Mouse (Mus musculus) liver, embryonic 16.5 days (tissue): ENCODE data around the gene Tbc1d1. TPM values are rescaled to one million over a fixed set of nuclear protein-coding genes. Genes with fewer than 3 reads are reported as not detected.

ENCODE experiments used
- ATAC-seq: fragments of 200-750 bp; cut with Nextera tagmentation; 2 replicates; pipeline ENCODE4 v1.8.0; 2017; ENCODE audit warnings: low read depth, mild to moderate bottlenecking, moderate number of reproducible peaks, moderate library complexity
- H3K27ac ChIP-seq: fragments of 300-500 bp; sonication (generic); 2 replicates; pipeline ENCODE4 v1.5.1; 2014; ENCODE audit warnings: mild to moderate bottlenecking, low read length
- H3K27me3 ChIP-seq: fragments of 300-500 bp; sonication (generic); 2 replicates; pipeline ENCODE4 v1.6.1; 2014; ENCODE audit warnings: low read depth, low read length, mixed read lengths; ENCODE audit not compliant: control insufficient read depth, insufficient read depth
- H3K36me3 ChIP-seq: fragments of 300-500 bp; sonication (generic); 2 replicates; pipeline ENCODE4 v1.6.1; 2014; ENCODE audit warnings: mild to moderate bottlenecking; ENCODE audit not compliant: control insufficient read depth, insufficient read depth
- H3K4me1 ChIP-seq: fragments of 300-500 bp; sonication (generic); 2 replicates; pipeline ENCODE4 v1.6.1; 2014; ENCODE audit warnings: low read depth, low read length, mixed read lengths; ENCODE audit not compliant: control insufficient read depth
- H3K4me2 ChIP-seq: fragments of 300-500 bp; sonication (generic); 2 replicates; pipeline ENCODE4 v1.6.1; 2014; ENCODE audit warnings: low read depth, low read length, mixed read lengths
- H3K4me3 ChIP-seq: fragments of 300-500 bp; sonication (generic); 2 replicates; pipeline ENCODE4 v1.5.1; 2014; ENCODE audit warnings: low read depth, mild to moderate bottlenecking, low read length
- H3K9ac ChIP-seq: fragments of 300-500 bp; sonication (generic); 2 replicates; pipeline ENCODE4 v1.6.1; 2014; ENCODE audit warnings: low read depth, low read length
- H3K9me3 ChIP-seq: fragments of 300-500 bp; sonication (generic); replicated peaks from 2 replicates; pipeline ENCODE4 v1.6.1; 2016; ENCODE audit warnings: low read length; ENCODE audit not compliant: control insufficient read depth
- whole genome bisulfite sequencing: fragments of 180-500 bp; shearing (Covaris S2); extraction: QIAGEN DNeasy Blood & Tissue Kit; methylation state at CpG from one replicate; pipeline ENCODE4 v1.1.7; 2014; ENCODE audit not compliant: insufficient replicate concordance; 5-methylcytosine and 5-hydroxymethylcytosine counted together
- polyA plus RNA-seq: library from polyadenylated mRNA; unstranded; fragments of >200 nt; fragmentation: Nextera tagmentation; extraction: Ambion mirVana; gene quantifications from 2 replicates; pipeline ENCODE4 v1.2.1, GENCODE M21; 2015

The Tbc1d1 gene
- polyA plus RNA-seq, 1 experiment from 2014 or later = 6.3 TPM

DNA sequence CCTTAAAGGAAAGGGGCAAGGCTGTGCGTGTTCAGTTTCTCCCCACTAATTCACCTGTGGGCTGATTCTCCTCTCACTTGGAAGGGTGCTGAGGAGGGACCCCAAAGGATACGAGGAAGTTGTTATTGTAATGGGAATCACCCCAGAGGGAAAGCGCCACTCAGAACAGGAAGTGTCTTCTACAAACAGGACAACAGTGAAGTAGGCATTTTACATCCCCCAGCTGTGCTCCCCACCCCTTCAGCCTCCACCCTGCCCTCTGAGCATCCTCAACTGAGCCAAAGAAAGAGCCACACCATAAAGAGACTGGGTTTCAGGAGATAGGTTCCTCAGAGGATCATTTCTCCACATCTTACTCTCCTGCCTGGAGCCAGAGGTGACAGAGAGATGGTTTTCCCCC lies 219.7 kb downstream of the Tbc1d1 start:
- Histone ChIP-seq H3K4me1 (peaks cover 5% of the 10 kb centered on the region), H3K9me3 (no peaks in the 10 kb centered on the region), H3K27me3 (no peaks in the 10 kb centered on the region), H3K4me3 (no peak overlapping the region), H3K36me3 (no peaks in the 10 kb centered on the region), H3K4me2 (no peak overlapping the region), H3K27ac (no peak overlapping the region), H3K9ac (no peak overlapping the region)
- 34% methylated on average over 3 of the region's 3 CpGs for WGBS
- ATAC-seq = no peak

DNA sequence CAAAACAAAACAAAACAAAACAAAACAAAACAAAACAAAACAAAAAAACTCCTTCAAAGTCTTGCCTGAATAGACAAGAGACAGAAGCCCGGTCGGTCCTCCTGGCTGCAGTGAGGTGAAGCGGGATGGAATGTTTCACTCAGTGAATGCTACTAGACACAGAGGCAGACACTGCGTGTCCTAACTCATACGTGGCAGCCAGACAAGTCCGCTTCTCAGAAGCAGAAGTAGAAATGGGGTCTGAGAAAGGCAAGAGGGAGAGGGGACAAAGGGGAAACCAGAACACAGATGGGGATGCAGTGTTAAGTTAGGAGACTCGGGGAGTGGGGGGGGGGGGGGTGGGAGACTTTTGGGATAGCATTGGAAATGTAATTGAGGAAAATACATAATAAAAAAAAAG lies 220.4 kb downstream of the Tbc1d1 start:
- Histone ChIP-seq H3K4me3 (no peak overlapping the region), H3K27ac (no peak overlapping the region), H3K36me3 (no peaks in the 10 kb centered on the region), H3K9me3 (no peaks in the 10 kb centered on the region), H3K27me3 (no peaks in the 10 kb centered on the region), H3K9ac (no peak overlapping the region), H3K4me2 (no peak overlapping the region), H3K4me1 (peaks cover 10% of the 10 kb centered on the region)
- no peak for ATAC-seq
- WGBS = 30% methylated on average over 7 of the region's 7 CpGs

DNA sequence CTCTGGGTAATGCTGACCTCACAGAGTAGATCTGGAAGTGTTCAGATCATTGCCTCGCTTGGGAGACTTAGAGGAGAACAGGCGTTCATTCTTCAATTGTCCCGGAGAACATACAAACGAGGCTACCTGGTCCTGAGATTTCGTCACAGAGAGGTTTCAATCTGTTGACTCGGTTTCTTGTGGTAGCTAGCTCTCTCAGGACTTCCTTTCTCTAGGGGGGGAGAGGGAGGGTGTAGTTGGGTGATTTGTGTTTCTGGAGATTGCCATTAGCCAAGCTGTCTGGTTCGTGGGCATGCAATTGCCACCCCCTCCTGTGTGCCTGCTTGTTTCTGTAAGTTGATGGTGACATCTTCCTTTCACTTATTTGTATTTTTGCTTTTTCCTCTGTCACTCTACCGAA lies 221.6 kb downstream of the Tbc1d1 start:
- H3K27me3 ChIP-seq = no peaks in the 10 kb centered on the region
- H3K9ac ChIP-seq = no peak overlapping the region
- ATAC-seq = no peak
- WGBS = 35% methylated on average over 8 of the region's 8 CpGs
- H3K4me3 ChIP-seq = no peak overlapping the region
- H3K4me1 ChIP-seq = peaks cover 20% of the 10 kb centered on the region
- H3K9me3 ChIP-seq = no peaks in the 10 kb centered on the region
- H3K36me3 ChIP-seq = no peaks in the 10 kb centered on the region
- H3K4me2 ChIP-seq = no peak overlapping the region
- H3K27ac ChIP-seq = no peak overlapping the region

DNA sequence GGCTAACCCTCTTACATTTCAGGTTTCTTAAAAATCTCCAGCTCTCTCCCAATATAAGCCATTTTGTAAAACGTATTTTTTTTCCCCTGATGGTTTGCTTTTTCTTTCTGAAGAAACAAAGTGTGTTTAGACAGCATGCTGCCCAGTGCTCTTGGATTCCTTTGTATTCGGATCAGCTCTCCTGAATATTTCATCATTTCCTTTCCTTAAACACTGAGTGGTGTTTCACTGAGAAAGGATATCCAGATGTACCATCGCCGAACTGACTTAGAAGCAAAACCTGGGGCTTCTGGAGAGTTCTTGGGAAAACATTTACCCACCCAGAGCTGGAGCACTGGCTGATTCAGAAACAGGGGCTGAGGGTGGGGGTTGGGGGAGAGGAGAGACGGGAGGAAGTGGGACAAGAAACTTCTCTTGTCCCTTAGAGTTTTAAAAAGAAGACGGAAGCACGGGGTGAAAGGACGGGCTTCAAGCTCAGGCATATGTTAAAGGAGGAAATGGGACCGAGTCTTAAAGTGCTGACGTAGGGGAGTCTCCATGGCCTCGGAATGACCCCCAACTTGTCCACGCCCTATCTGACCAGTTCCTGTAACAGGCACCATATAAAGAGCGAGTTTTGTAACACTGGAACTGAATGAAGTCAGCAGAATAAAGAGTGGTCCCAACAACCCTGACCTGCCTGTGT lies 222.6 kb downstream of the Tbc1d1 start:
- 24% methylated on average over 13 of the region's 13 CpGs for WGBS
- peak; percentile 65 for ATAC-seq
- Histone ChIP-seq H3K27me3 (no peaks in the 10 kb centered on the region), H3K9ac (no peak overlapping the region), H3K4me2 (no peak overlapping the region), H3K4me3 (no peak overlapping the region), H3K27ac (peak overlapping the region; percentile 51), H3K9me3 (no peaks in the 10 kb centered on the region), H3K36me3 (no peaks in the 10 kb centered on the region), H3K4me1 (peaks cover 25% of the 10 kb centered on the region)

DNA sequence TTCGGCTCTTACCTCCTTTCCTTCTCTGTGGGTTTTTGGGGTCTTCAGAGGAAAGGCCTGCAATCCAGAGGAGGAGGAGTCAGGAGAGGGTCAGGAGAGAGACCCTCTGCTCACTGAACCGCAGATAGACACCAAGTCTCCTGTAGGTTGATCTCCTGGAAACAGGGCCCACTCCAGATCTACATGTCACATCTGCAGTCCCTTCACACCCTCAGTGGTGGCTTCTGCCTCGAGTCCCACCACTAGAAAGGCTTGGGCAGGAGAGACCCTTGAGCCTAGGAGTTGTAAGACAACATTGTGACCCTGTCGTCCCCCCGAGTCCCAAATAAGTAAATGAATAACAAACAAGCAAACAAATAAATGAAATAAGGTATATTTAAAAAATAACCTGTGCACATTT lies 223.7 kb downstream of the Tbc1d1 start:
- Histone ChIP-seq H3K4me3 (no peak overlapping the region), H3K36me3 (no peaks in the 10 kb centered on the region), H3K9me3 (no peaks in the 10 kb centered on the region), H3K4me2 (no peak overlapping the region), H3K4me1 (peaks cover 25% of the 10 kb centered on the region), H3K27ac (no peak overlapping the region; the same call in 1 of the 2 replicates), H3K27me3 (no peaks in the 10 kb centered on the region), H3K9ac (no peak overlapping the region)
- 55% methylated on average over 5 of the region's 5 CpGs for WGBS
- ATAC-seq = no peak

DNA sequence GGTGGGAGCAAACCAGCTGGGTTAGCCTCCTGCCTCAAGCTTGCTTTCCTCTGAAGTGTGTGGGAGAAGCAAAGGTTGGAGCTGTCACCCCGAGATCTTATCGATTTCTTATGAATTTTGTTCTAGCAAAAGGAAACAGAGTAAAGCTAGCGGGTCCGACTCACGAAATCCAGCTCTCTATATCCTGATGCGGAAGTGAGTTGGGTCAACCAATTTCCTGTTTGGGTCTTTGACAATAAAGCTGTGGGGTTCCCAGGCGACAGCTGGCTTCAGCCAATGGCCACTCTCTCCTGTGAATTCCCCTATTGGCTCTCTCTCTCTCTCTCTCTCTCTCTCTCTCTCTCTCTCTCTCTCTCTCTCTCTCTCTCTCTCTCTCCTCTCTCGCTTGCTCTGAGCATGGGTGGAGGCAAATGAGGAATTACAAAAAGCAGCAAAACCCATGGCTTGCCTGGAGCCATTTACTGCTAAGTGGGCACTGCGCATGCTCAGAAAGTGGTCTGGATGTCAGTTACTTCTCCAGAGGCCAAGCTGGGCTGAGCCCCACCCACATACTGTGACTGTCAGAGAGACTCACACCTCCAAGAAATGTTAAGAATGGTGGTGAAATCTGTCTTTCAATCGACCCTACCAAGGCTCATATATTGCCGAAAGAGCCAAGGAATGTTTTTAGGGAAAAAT lies 224.7 kb downstream of the Tbc1d1 start:
- H3K4me1 ChIP-seq = peaks cover 25% of the 10 kb centered on the region
- peak overlapping the region; percentile 40 for H3K4me2 ChIP-seq

DNA sequence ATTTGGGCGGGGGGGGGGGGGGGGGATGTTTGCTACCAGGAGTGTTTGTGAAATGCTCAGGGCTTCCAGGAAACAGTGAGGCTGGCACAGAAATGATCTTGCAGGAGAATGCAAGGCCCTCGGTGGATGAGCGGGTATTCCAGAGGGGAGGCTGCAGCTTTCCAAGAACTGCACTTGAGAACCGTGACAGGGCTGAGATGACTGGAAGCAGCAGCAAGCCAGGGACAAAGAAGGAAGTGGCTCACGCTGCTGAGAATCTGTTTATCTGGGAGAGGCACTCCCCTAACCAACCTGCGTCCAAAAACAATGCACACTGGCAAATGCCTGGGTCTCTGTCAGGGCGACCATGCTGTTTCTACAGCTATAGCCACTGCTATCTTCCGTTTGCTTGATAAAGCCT lies 225.4 kb downstream of the Tbc1d1 start:
- Histone ChIP-seq H3K4me1 (peaks cover 25% of the 10 kb centered on the region), H3K36me3 (no peaks in the 10 kb centered on the region), H3K27ac (no peak overlapping the region), H3K4me3 (no peak overlapping the region), H3K9me3 (no peaks in the 10 kb centered on the region), H3K27me3 (no peaks in the 10 kb centered on the region), H3K9ac (no peak overlapping the region), H3K4me2 (no peak overlapping the region)
- ATAC-seq = no peak
- WGBS = 14% methylated on average over 8 of the region's 8 CpGs

More for the DNA sequence above, 224.7 kb downstream of the Tbc1d1 start:
- Histone ChIP-seq H3K27me3 (no peaks in the 10 kb centered on the region), H3K27ac (peak overlapping the region; percentile 54; the same call in 1 of the 2 replicates), H3K36me3 (no peaks in the 10 kb centered on the region), H3K9ac (no peak overlapping the region), H3K9me3 (no peaks in the 10 kb centered on the region), H3K4me3 (no peak overlapping the region)
- no peak for ATAC-seq
- 32% methylated on average over 11 of the region's 11 CpGs for WGBS

DNA sequence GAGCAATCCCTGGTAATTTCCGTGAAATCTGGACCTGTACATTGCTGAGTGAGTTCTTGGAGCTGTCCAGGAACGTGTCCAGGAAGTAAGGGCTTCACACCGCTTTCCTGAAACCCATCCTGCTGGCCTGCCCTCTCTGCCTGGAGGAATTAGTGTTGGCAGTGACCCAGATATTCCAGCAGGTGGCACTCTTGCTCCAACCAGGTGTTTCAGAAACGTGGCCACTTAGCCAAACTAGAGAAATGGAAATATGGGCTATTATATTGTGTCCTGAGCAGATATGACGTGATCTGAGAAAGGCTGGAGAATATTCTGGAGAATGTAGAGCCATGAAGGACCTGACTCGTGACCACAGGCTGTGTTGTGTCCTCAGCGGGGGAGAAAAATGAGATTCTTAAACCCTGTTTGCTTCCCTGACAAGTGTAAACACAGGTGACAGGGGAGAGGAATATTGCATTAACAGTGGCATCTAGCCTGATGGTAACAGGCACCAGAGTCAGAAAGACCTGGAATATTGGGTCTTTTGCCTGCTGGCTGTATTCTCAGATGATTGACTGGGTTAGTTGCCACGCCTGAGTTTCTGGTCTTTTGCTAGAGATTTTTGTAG lies 226.4 kb downstream of the Tbc1d1 start:
- H3K27ac ChIP-seq = no peak overlapping the region
- 15% methylated on average over 8 of the region's 8 CpGs for WGBS
- no peaks in the 10 kb centered on the region for H3K36me3 ChIP-seq
- H3K27me3 ChIP-seq = no peaks in the 10 kb centered on the region
- no peak overlapping the region for H3K4me2 ChIP-seq
- no peaks in the 10 kb centered on the region for H3K9me3 ChIP-seq
- peaks cover 25% of the 10 kb centered on the region for H3K4me1 ChIP-seq
- peak; percentile 35 for ATAC-seq
- H3K9ac ChIP-seq = 0 out of 2 replicates have a peak overlapping the region, but pooled peaks have one; percentile 5
- no peak overlapping the region for H3K4me3 ChIP-seq

DNA sequence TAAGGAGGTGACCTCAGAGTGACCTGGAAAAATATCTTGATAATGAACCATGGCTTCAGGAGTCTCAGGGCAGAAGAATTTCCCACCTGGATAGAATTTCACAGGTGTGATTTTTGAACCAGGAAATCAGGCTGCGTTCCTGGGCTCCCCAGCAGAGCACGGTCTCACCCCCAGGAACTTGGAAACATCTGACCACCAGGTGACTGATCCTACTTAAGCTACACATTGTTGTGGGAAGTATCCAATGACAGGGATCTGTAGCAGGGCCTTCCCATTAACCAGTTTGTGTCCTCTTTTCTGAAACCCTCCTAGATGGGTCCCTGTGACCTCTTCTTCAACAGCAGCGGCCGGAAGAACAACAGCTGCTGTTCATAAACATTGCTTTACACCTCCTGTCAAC lies 227.1 kb downstream of the Tbc1d1 start:
- H3K4me1 ChIP-seq = peaks cover 25% of the 10 kb centered on the region
- no peak overlapping the region for H3K4me3 ChIP-seq
- H3K9me3 ChIP-seq = no peaks in the 10 kb centered on the region
- WGBS = 81% methylated on average over 4 of the region's 4 CpGs
- ATAC-seq = no peak
- no peak overlapping the region for H3K4me2 ChIP-seq
- no peak overlapping the region for H3K9ac ChIP-seq
- H3K27me3 ChIP-seq = no peaks in the 10 kb centered on the region
- H3K36me3 ChIP-seq = no peaks in the 10 kb centered on the region
- H3K27ac ChIP-seq = no peak overlapping the region
